Comparison of ENCODE assay signal across 9 mouse cellular contexts in genomic region chr10:80383431-80383830, GRCm38 (mm10). TPM values are rescaled to one million over a fixed set of nuclear protein-coding genes. Genes with fewer than 3 reads are reported as not detected.
A peak's percentile ranks its signal among the peaks of the same experiment; 100 is the strongest.
DNase-seq lines count a peak whose midpoint lies in the region; ATAC-seq and TF ChIP-seq lines count a peak whose summit lies in the region.
"Had no signal": no experiment of that assay in that cellular context is flagged by ENCODE, and none has a peak within 500 bp of the region (broad histone marks: within the 10 kb centered on the region; RNA-seq: fewer than 3 reads in every experiment).

No protein-coding gene starts in this region.

- peak overlapping the region; percentile 81 for H3K4me2 ChIP-seq in neural tube, embryonic 11.5 days (ENCODE audit: low read depth)
- no peak overlapping the region for H3K4me2 ChIP-seq in liver, postnatal 0 days (ENCODE audit: low read depth, low read length)

- peaks cover 29% of the 10 kb centered on the region for H3K36me3 ChIP-seq in neural tube, embryonic 11.5 days (ENCODE audit: control insufficient read depth, insufficient read depth, low read length)
- H3K36me3 ChIP-seq in liver, postnatal 0 days (replicated peaks; ENCODE audit: insufficient read depth, low read length): peaks cover 13% of the 10 kb centered on the region

- no peak for ATAC-seq in neural tube, embryonic 11.5 days (ENCODE audit: insufficient read depth, low FRiP score, low TSS enrichment)
- no peak for ATAC-seq in liver, postnatal 0 days

- peak; percentile 54 for DNase-seq in cerebellum, adult 11-12 months
- no peak for DNase-seq in cerebellum, adult 18-20 months
- DNase-seq in neural tube, embryonic 11.5 days (ENCODE audit: low spot score): no peak
- DNase-seq in neural tube, embryonic 10.5 days (ENCODE audit: extremely low spot score, low spot score): no peak
- DNase-seq in liver, postnatal 0 days: no peak
- DNase-seq in thymus, postnatal 25 days: no peak
- DNase-seq in right cerebral cortex, adult 2 months (ENCODE audit: low spot score in 2 of 2): no peak
- no peak for DNase-seq in urinary bladder, postnatal 25 days (ENCODE audit: low spot score)
- DNase-seq: B cell, adult 2 months had no signal

- H3K9me3 ChIP-seq in neural tube, embryonic 11.5 days (ENCODE audit: control insufficient read depth, low read length): no peaks in the 10 kb centered on the region
- no peaks in the 10 kb centered on the region for H3K9me3 ChIP-seq in liver, postnatal 0 days (ENCODE audit: low read length)

- peak overlapping the region; percentile 19 for H3K4me3 ChIP-seq in neural tube, embryonic 11.5 days (ENCODE audit: low read depth, low read length)
- no peak overlapping the region for H3K4me3 ChIP-seq in liver, postnatal 0 days (ENCODE audit: low read depth, low read length)

- no peak overlapping the region; the same call in 1 of the 2 replicates for H3K9ac ChIP-seq in neural tube, embryonic 11.5 days (ENCODE audit: low read length)
- H3K9ac ChIP-seq in liver, postnatal 0 days (replicated peaks): no peak overlapping the region

- 67% methylated on average over 4 of the region's 4 CpGs for WGBS in neural tube, embryonic 11.5 days
- 72% methylated on average over 4 of the region's 4 CpGs for WGBS in liver, postnatal 0 days (ENCODE audit: insufficient replicate concordance)

- H3K4me1 ChIP-seq in neural tube, embryonic 11.5 days (ENCODE audit: control insufficient read depth, insufficient read depth, low read length): peaks cover 27% of the 10 kb centered on the region
- H3K4me1 ChIP-seq in liver, postnatal 0 days (ENCODE audit: insufficient read depth): peaks cover 42% of the 10 kb centered on the region

- H3K27me3 ChIP-seq in neural tube, embryonic 11.5 days (ENCODE audit: control insufficient read depth, insufficient read depth, low read length): no peaks in the 10 kb centered on the region
- peaks cover 10% of the 10 kb centered on the region; the same call in 1 of the 2 replicates for H3K27me3 ChIP-seq in liver, postnatal 0 days (ENCODE audit: insufficient read depth, low read length)

- peak; percentile 32 for TF ChIP-seq CTCF in liver, postnatal 0 days (IDR thresholded peaks at IDR 0.05; ENCODE audit: low read depth)

- no peak overlapping the region for H3K27ac ChIP-seq in neural tube, embryonic 11.5 days (ENCODE audit: low read depth, low read length)
- no peak overlapping the region for H3K27ac ChIP-seq in liver, postnatal 0 days (ENCODE audit: low read depth)

- no peak for TF ChIP-seq EP300 in liver, postnatal 0 days (IDR thresholded peaks at IDR 0.05; ENCODE audit: low read depth)

RNA-seq across cellular contexts. Expression of gene Mex3d, which starts 4.0 kb away (rescaled TPM):
- 12.6 and 15.5 TPM in 2 replicates for polyA plus RNA-seq in neural tube, embryonic 11.5 days (2014; fragmentation: Nextera tagmentation; extraction: Ambion mirVana)
- polyA plus RNA-seq in liver, postnatal 0 days (2015; fragmentation: Nextera tagmentation; extraction: Ambion mirVana): 0.72 and 0.99 TPM in 2 replicates

RNA-seq across cellular contexts. Expression of gene Mbd3, which starts 15.9 kb away (rescaled TPM):
- polyA plus RNA-seq in neural tube, embryonic 11.5 days (2014; fragmentation: Nextera tagmentation; extraction: Ambion mirVana): 262 and 271 TPM in 2 replicates
- 33.4 and 33.5 TPM in 2 replicates for polyA plus RNA-seq in liver, postnatal 0 days (2015; fragmentation: Nextera tagmentation; extraction: Ambion mirVana)

RNA-seq across cellular contexts. Expression of gene Uqcr11, which starts 23.2 kb away (rescaled TPM):
- polyA plus RNA-seq in neural tube, embryonic 11.5 days (2014; fragmentation: Nextera tagmentation; extraction: Ambion mirVana): 494 and 521 TPM in 2 replicates
- 753 and 771 TPM in 2 replicates for polyA plus RNA-seq in liver, postnatal 0 days (2015; fragmentation: Nextera tagmentation; extraction: Ambion mirVana)

RNA-seq across cellular contexts. Expression of gene Plk5, which starts 27.2 kb away (rescaled TPM):
- 0.17 TPM in 1 of 2 replicates, not detected in the other for polyA plus RNA-seq in neural tube, embryonic 11.5 days (2014; fragmentation: Nextera tagmentation; extraction: Ambion mirVana)
- polyA plus RNA-seq in liver, postnatal 0 days (2015; fragmentation: Nextera tagmentation; extraction: Ambion mirVana): 0.08 and 0.20 TPM in 2 replicates

RNA-seq across cellular contexts. Expression of gene Adamtsl5, which starts 35.2 kb away (rescaled TPM):
- polyA plus RNA-seq in neural tube, embryonic 11.5 days (2014; fragmentation: Nextera tagmentation; extraction: Ambion mirVana): 0.17 and 0.27 TPM in 2 replicates
- 1.5 and 1.8 TPM in 2 replicates for polyA plus RNA-seq in liver, postnatal 0 days (2015; fragmentation: Nextera tagmentation; extraction: Ambion mirVana)
